Mouse (Mus musculus): ENCODE measurements around the gene Adamts10. TPM values are rescaled to one million over a fixed set of nuclear protein-coding genes. Genes with fewer than 3 reads are reported as not detected.

Gene Adamts10
- polyA plus RNA-seq, 1 experiment from 2014 or later = 64.7 TPM

Other genes starting within 250 kb of the Adamts10 start
- 9.7 and 11.0 TPM in 2 replicates for gene Zfp955b, start 234.7 kb upstream of the Adamts10 start, polyA plus RNA-seq (2014; fragmentation: Nextera tagmentation; extraction: Ambion mirVana)
- 12.9 and 13.4 TPM in 2 replicates for gene Zfp81, start 165.3 kb upstream of the Adamts10 start, polyA plus RNA-seq (2014; fragmentation: Nextera tagmentation; extraction: Ambion mirVana)
- 19.0 and 19.9 TPM in 2 replicates for gene Zfp101, start 129.6 kb upstream of the Adamts10 start, polyA plus RNA-seq (2014; fragmentation: Nextera tagmentation; extraction: Ambion mirVana)
- not detected in 2 replicates for gene Actl9, start 91.3 kb upstream of the Adamts10 start, polyA plus RNA-seq (2014; fragmentation: Nextera tagmentation; extraction: Ambion mirVana)
- 3.2 and 3.5 TPM in 2 replicates for gene Myo1f, start 31.5 kb downstream of the Adamts10 start, polyA plus RNA-seq (2014; fragmentation: Nextera tagmentation; extraction: Ambion mirVana)
- gene Zfp414, start 104.9 kb downstream of the Adamts10 start, polyA plus RNA-seq (2014; fragmentation: Nextera tagmentation; extraction: Ambion mirVana) = 85.5 and 98.8 TPM in 2 replicates
- 0.59 and 0.62 TPM in 2 replicates for gene Pram1, start 113.9 kb downstream of the Adamts10 start, polyA plus RNA-seq (2014; fragmentation: Nextera tagmentation; extraction: Ambion mirVana)
- 313 and 333 TPM in 2 replicates for gene Hnrnpm, start 162.7 kb downstream of the Adamts10 start, polyA plus RNA-seq (2014; fragmentation: Nextera tagmentation; extraction: Ambion mirVana)
- gene March2, start 194.5 kb downstream of the Adamts10 start, polyA plus RNA-seq (2014; fragmentation: Nextera tagmentation; extraction: Ambion mirVana) = 42.8 and 49.3 TPM in 2 replicates
- 255 and 296 TPM in 2 replicates for gene Rab11b, start 236.3 kb downstream of the Adamts10 start, polyA plus RNA-seq (2014; fragmentation: Nextera tagmentation; extraction: Ambion mirVana)

Measured in stomach, embryonic 14.5 days (tissue).